Mouse (Mus musculus) MEL (cell line): Measurements from ENCODE around the gene Srrm3.

Experiments used
- CTCF ChIP-seq, 3 experiments: IDR thresholded peaks in 2 of 3; conservative IDR thresholded peaks in 1 of 3; 2 replicates each; pipeline ENCODE4 v1.5.1; 2011 to 2012; ENCODE audit warnings: low read length in 3 of 3, low read depth in 2 of 3, mild to moderate bottlenecking in 2 of 3, improper control_type of control experiment in 1 of 3, inconsistent platforms in 1 of 3, mixed read lengths in 1 of 3, moderate library complexity in 1 of 3; ENCODE audit not compliant: control insufficient read depth in 1 of 3, insufficient read depth in 1 of 3, poor library complexity in 1 of 3, severe bottlenecking in 1 of 3
- NELFE ChIP-seq: IDR thresholded peaks from 2 replicates; pipeline ENCODE4 v1.6.1; 2011; ENCODE audit warnings: low read depth, low read length, improper control_type of control experiment
- POLR2A ChIP-seq, 2 experiments: IDR thresholded peaks; 2 replicates each; pipeline ENCODE4 v1.6.1; 2011 to 2012; ENCODE audit warnings: low read length in 2 of 2, mild to moderate bottlenecking in 2 of 2, control low read depth in 1 of 2, improper control_type of control experiment in 1 of 2, low read depth in 1 of 2, moderate library complexity in 1 of 2; ENCODE audit not compliant: control insufficient read depth in 1 of 2, insufficient read depth in 1 of 2, poor library complexity in 1 of 2
- POLR2AphosphoS5 ChIP-seq: IDR thresholded peaks from 2 replicates; pipeline ENCODE4 v1.6.1; 2012; ENCODE audit warnings: low read depth, borderline replicate concordance, mild to moderate bottlenecking, inconsistent platforms, low read length, moderate library complexity, mixed read lengths
- TCF12 ChIP-seq: IDR thresholded peaks from 2 replicates; pipeline ENCODE4 v1.6.1; 2014; ENCODE audit warnings: low read depth, mild to moderate bottlenecking, inconsistent platforms, low read length, improper control_type of control experiment, moderate library complexity

DNA sequence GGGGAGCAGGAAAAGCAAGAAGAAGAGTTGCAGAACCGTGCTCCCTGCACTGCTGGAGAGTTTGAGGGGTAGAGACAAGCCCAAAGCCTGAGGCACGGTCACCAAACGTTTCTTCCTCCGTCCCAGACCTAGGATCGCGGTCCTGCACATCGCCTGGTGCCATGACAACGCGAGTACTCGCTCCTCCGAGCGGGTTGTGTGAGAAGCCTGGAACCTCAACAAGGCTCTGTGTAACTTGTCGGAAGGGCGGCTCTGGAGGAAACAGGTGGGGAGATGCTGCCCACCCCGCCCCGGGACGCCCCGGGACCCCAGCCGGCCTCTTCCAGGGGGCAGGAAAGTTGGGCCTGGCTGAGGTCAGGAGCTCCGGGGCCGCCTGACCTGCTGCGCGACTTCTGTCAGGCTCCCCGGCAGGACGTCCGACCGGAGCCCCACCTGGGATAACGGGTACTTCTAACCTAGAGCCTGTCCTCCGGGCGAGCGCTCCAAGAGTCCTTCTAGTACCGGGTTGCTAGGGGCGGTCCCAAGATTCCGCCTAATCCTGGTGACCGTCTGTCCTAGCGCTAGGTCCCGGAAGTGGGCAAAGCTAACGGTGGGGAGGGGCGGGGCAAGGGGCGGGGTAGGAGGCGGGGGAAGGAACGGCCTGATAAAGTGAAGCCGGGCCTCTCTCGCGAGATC is 28.8 kb upstream of the Srrm3 start, which contains the start of gene Styxl1:
- no peak for TF ChIP-seq CTCF (IDR thresholded peaks at IDR 0.05 in 2 of 3, conservative IDR thresholded peaks at IDR 0.05 in 1 of 3; ENCODE audit: control insufficient read depth in 1 of 3, insufficient read depth in 1 of 3, low read depth in 2 of 3, low read length in 3 of 3, poor library complexity in 1 of 3, severe bottlenecking in 1 of 3)
- TF ChIP-seq POLR2A (IDR thresholded peaks at IDR 0.05; ENCODE audit: control insufficient read depth in 1 of 2, insufficient read depth in 1 of 2, low read depth in 1 of 2, low read length in 2 of 2, poor library complexity in 1 of 2): no peak
- TF ChIP-seq NELFE: no peak
- TF ChIP-seq POLR2AphosphoS5: no peak
- TF ChIP-seq TCF12: no peak
